Mouse (Mus musculus): ENCODE data around the gene Acadl.

DNA sequence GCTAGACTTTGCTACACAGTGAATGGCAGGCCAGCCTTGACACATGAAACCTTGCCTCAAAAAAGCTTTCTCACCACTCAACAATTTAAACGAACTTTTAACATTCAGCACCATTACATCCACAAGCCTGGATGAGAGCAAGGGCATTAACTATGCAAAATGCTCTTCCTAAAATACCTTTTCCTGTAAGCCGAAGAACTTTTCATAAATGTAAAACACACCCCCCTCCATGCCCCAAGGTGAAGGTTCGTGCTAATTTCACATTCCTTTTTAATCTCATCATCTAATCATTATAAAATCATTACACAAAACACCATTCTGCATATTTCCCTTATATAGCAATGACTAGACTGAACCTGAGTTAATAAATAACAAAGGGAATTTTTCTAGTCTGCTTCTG lies 25.9 kb downstream of the Acadl start:
- TF ChIP-seq POLR2A (IDR thresholded peaks at IDR 0.05; ENCODE audit: borderline replicate concordance, extremely low read depth, low read depth, low read length), result no peak
- TF ChIP-seq CTCF (IDR thresholded peaks at IDR 0.05; ENCODE audit: insufficient read depth, low read length), result no peak

Measured in lung, adult 2 months (tissue).